Mouse (Mus musculus): ENCODE results near the gene Col23a1. TPM values are rescaled to one million over a fixed set of nuclear protein-coding genes. Genes with fewer than 3 reads are reported as not detected.

The Col23a1 gene
- polyA plus RNA-seq, 1 experiment = 10.3 TPM

DNA sequence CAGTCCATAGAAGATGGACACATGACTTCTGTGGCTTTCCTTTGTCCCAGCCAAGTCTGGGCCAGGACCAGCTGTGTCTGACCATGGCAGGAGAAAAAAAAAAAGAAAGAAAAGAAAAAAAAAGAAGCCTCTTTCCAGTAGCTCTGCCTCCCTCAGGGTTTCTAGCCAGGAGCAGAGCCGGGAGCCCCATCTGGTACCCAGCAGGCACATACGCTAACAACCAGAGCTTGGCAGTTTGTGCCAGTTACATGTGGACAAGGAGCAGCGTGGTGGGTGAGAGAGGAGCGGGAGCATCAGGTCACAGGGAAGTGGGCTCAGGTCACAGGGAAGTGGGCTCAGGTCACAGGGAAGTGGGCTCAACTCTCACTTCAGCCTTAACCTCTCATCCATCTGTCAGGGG, 286.7 kb downstream of the Col23a1 start:
- Histone ChIP-seq H3K27me3 (ENCODE audit: control insufficient read depth, insufficient read depth, insufficient read length) (peaks cover 7% of the 10 kb centered on the region), H3K79me2 (ENCODE audit: control insufficient read depth, insufficient read depth) (no peaks in the 10 kb centered on the region), H3K36me3 (ENCODE audit: control insufficient read depth, insufficient read depth) (no peaks in the 10 kb centered on the region), H3K4me3 (no peak overlapping the region), H3ac (ENCODE audit: control insufficient read depth, insufficient read length) (no peak overlapping the region), H3K4me2 (ENCODE audit: low read depth) (no peak overlapping the region)
- TF ChIP-seq E2F4 (IDR thresholded peaks at IDR 0.05; ENCODE audit: insufficient read depth) (no peak), SRF (IDR thresholded peaks at IDR 0.05; ENCODE audit: control insufficient read depth, insufficient read length, low read depth) (no peak), TCF3 (IDR thresholded peaks at IDR 0.05; ENCODE audit: insufficient read length, low read depth) (no peak), TCF12 (IDR thresholded peaks at IDR 0.05; ENCODE audit: insufficient read depth, poor library complexity, severe bottlenecking) (no peak), POLR2A (IDR thresholded peaks at IDR 0.05; ENCODE audit: insufficient read length, low read depth) (no peak), MYOG (IDR thresholded peaks at IDR 0.05; ENCODE audit: control insufficient read depth in 1 of 3, insufficient read depth in 1 of 3, insufficient read length in 2 of 3, low read depth in 2 of 3) (no peak), MYOD1 (IDR thresholded peaks at IDR 0.05; ENCODE audit: control insufficient read depth in 1 of 3, insufficient read length in 2 of 3, low read depth in 2 of 3) (no peak), POLR2AphosphoS2 (IDR thresholded peaks at IDR 0.05; ENCODE audit: insufficient read length, low read depth) (no peak), USF1 (IDR thresholded peaks at IDR 0.05; ENCODE audit: low read depth) (no peak), MAX (IDR thresholded peaks at IDR 0.05; ENCODE audit: low read depth) (no peak), CEBPB (IDR thresholded peaks at IDR 0.05; ENCODE audit: insufficient read depth, poor library complexity, severe bottlenecking) (no peak), REST (IDR thresholded peaks at IDR 0.05; ENCODE audit: insufficient read depth, insufficient read length) (no peak)

DNA sequence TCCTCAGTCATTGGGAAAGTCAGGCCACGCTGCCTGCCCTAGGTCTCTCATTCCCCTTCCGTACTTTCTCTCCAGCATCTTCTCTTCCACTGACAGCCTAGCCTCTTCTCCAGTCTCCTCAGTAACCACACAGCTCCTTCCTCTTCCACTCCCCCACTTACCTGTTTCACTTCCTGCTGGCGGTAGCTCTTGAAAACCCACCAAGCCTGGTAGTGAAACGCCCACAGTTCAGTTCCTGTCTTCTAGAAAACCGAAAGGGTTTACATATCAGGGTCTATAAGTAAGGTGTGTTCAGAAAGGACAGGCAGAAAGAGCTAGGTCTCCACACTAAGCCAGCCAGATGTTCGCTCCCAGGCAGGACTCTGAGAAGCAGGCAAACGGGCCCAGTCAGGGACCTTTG, 287.9 kb downstream of the Col23a1 start:
- peaks cover 7% of the 10 kb centered on the region for H3K27me3 ChIP-seq (ENCODE audit: control insufficient read depth, insufficient read depth, insufficient read length)
- H3K79me2 ChIP-seq (ENCODE audit: control insufficient read depth, insufficient read depth) = no peaks in the 10 kb centered on the region
- no peaks in the 10 kb centered on the region for H3K36me3 ChIP-seq (ENCODE audit: control insufficient read depth, insufficient read depth)
- H3ac ChIP-seq (ENCODE audit: control insufficient read depth, insufficient read length) = no peak overlapping the region
- no peak overlapping the region for H3K4me2 ChIP-seq (ENCODE audit: low read depth)
- TF ChIP-seq REST (IDR thresholded peaks at IDR 0.05; ENCODE audit: insufficient read depth, insufficient read length) (no peak), MYOG (IDR thresholded peaks at IDR 0.05; ENCODE audit: control insufficient read depth in 1 of 3, insufficient read depth in 1 of 3, insufficient read length in 2 of 3, low read depth in 2 of 3) (no peak), SRF (IDR thresholded peaks at IDR 0.05; ENCODE audit: control insufficient read depth, insufficient read length, low read depth) (no peak), CEBPB (IDR thresholded peaks at IDR 0.05; ENCODE audit: insufficient read depth, poor library complexity, severe bottlenecking) (no peak), POLR2A (IDR thresholded peaks at IDR 0.05; ENCODE audit: insufficient read length, low read depth) (no peak), POLR2AphosphoS2 (IDR thresholded peaks at IDR 0.05; ENCODE audit: insufficient read length, low read depth) (no peak)
- no peak overlapping the region for H3K4me3 ChIP-seq

DNA sequence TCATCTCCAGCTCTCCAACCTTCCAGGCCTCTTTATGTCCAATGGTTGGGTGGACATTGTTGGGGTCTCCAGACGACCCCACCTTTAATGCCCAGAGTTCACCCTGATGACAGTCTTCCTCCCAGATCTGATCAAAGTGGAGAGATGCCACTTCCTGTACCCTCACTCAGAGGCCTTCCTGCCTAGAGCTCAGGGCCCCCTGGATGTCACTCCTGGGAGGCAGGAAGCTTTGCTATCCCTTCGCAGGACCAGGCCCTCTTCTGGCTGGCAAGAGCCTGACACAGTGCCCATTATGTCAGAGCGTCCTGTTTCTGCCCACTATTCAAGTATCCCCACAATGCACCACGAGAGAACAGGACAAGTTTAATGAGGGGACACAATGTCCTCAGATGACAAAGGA, 289.3 kb downstream of the Col23a1 start:
- Histone ChIP-seq H3K27me3 (ENCODE audit: control insufficient read depth, insufficient read depth, insufficient read length) (peaks cover 7% of the 10 kb centered on the region), H3K36me3 (ENCODE audit: control insufficient read depth, insufficient read depth) (no peaks in the 10 kb centered on the region), H3K4me2 (ENCODE audit: low read depth) (no peak overlapping the region), H3K79me2 (ENCODE audit: control insufficient read depth, insufficient read depth) (no peaks in the 10 kb centered on the region), H3ac (ENCODE audit: control insufficient read depth, insufficient read length) (no peak overlapping the region), H3K4me3 (no peak overlapping the region)
- no peak for TF ChIP-seq MYOD1 (IDR thresholded peaks at IDR 0.05; ENCODE audit: control insufficient read depth in 1 of 3, insufficient read length in 2 of 3, low read depth in 2 of 3)
- TF ChIP-seq MYOG (IDR thresholded peaks at IDR 0.05; ENCODE audit: control insufficient read depth in 1 of 3, insufficient read depth in 1 of 3, insufficient read length in 2 of 3, low read depth in 2 of 3) = no peak
- no peak for TF ChIP-seq E2F4 (IDR thresholded peaks at IDR 0.05; ENCODE audit: insufficient read depth)
- TF ChIP-seq POLR2A (IDR thresholded peaks at IDR 0.05; ENCODE audit: insufficient read length, low read depth) = no peak
- TF ChIP-seq SRF (IDR thresholded peaks at IDR 0.05; ENCODE audit: control insufficient read depth, insufficient read length, low read depth) = no peak
- no peak for TF ChIP-seq USF1 (IDR thresholded peaks at IDR 0.05; ENCODE audit: low read depth)
- TF ChIP-seq MAX (IDR thresholded peaks at IDR 0.05; ENCODE audit: low read depth) = no peak
- TF ChIP-seq TCF12 (IDR thresholded peaks at IDR 0.05; ENCODE audit: insufficient read depth, poor library complexity, severe bottlenecking) = no peak
- TF ChIP-seq TCF3 (IDR thresholded peaks at IDR 0.05; ENCODE audit: insufficient read length, low read depth) = no peak

DNA sequence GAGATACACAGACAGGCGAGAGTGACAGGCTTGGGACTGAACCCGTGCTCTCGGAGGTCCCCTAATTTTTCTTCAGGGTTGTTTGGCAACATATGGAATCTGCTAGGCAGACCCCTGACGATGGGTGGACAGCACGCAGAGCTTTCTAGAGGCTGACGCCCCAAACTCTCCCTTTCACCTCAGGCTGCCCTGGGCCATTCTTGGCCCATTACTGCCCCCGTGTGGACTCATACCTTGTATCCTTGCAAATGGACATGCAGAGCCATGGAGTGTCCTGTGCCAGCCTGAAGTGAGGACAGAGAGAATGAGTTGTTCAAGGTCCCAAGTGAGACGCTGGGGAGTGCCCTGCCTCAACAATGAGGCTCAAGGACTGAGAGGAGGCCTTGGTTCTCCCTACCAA, 293.0 kb downstream of the Col23a1 start:
- TF ChIP-seq MYOG (IDR thresholded peaks at IDR 0.05; ENCODE audit: control insufficient read depth in 1 of 3, insufficient read depth in 1 of 3, insufficient read length in 2 of 3, low read depth in 2 of 3) = no peak
- TF ChIP-seq USF1 (IDR thresholded peaks at IDR 0.05; ENCODE audit: low read depth) = no peak
- TF ChIP-seq TCF12 (IDR thresholded peaks at IDR 0.05; ENCODE audit: insufficient read depth, poor library complexity, severe bottlenecking) = no peak
- TF ChIP-seq POLR2A (IDR thresholded peaks at IDR 0.05; ENCODE audit: insufficient read length, low read depth) = no peak
- peak; percentile 21 for TF ChIP-seq POLR2AphosphoS2 (IDR thresholded peaks at IDR 0.05; ENCODE audit: insufficient read length, low read depth)
- TF ChIP-seq CEBPB (IDR thresholded peaks at IDR 0.05; ENCODE audit: insufficient read depth, poor library complexity, severe bottlenecking) = no peak
- H3K27me3 ChIP-seq (ENCODE audit: control insufficient read depth, insufficient read depth, insufficient read length) = no peaks in the 10 kb centered on the region
- peaks cover 8% of the 10 kb centered on the region for H3K79me2 ChIP-seq (ENCODE audit: control insufficient read depth, insufficient read depth)
- no peak overlapping the region for H3K4me2 ChIP-seq (ENCODE audit: low read depth)
- H3K4me3 ChIP-seq = no peak overlapping the region
- H3K36me3 ChIP-seq (ENCODE audit: control insufficient read depth, insufficient read depth) = peaks cover 6% of the 10 kb centered on the region
- H3ac ChIP-seq (ENCODE audit: control insufficient read depth, insufficient read length) = no peak overlapping the region

DNA sequence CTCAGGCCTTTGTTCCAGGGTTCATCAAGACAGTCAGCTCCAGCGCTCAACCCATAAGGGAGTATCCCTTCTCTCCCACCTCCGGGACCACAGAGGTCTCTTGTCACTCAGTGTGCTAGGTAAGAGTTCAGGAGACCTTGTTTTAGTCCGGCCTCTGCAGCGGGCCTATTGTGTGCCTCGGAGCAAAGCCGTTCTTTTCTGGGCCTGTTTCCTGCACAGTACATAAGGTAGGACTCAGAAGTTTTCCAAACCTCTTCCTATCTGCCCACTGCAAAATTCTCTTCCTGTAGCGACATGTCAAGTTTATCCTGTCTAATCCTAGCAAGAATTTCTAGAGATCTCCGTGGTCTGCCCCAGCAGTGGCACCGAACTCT, 294.3 kb downstream of the Col23a1 start:
- Histone ChIP-seq H3K4me3 (peak overlapping the region; percentile 76), H3ac (ENCODE audit: control insufficient read depth, insufficient read length) (peak overlapping the region; percentile 52), H3K79me2 (ENCODE audit: control insufficient read depth, insufficient read depth) (peaks cover 8% of the 10 kb centered on the region), H3K27me3 (ENCODE audit: control insufficient read depth, insufficient read depth, insufficient read length) (no peaks in the 10 kb centered on the region), H3K36me3 (ENCODE audit: control insufficient read depth, insufficient read depth) (peaks cover 14% of the 10 kb centered on the region), H3K4me2 (ENCODE audit: low read depth) (peak overlapping the region; percentile 79)
- no peak for TF ChIP-seq MYOD1 (IDR thresholded peaks at IDR 0.05; ENCODE audit: control insufficient read depth in 1 of 3, insufficient read length in 2 of 3, low read depth in 2 of 3)
- TF ChIP-seq USF1 (IDR thresholded peaks at IDR 0.05; ENCODE audit: low read depth) = no peak
- TF ChIP-seq TCF3 (IDR thresholded peaks at IDR 0.05; ENCODE audit: insufficient read length, low read depth) = no peak
- TF ChIP-seq REST (IDR thresholded peaks at IDR 0.05; ENCODE audit: insufficient read depth, insufficient read length) = no peak
- no peak for TF ChIP-seq TCF12 (IDR thresholded peaks at IDR 0.05; ENCODE audit: insufficient read depth, poor library complexity, severe bottlenecking)
- no peak for TF ChIP-seq E2F4 (IDR thresholded peaks at IDR 0.05; ENCODE audit: insufficient read depth)
- TF ChIP-seq CEBPB (IDR thresholded peaks at IDR 0.05; ENCODE audit: insufficient read depth, poor library complexity, severe bottlenecking) = no peak
- no peak for TF ChIP-seq MYOG (IDR thresholded peaks at IDR 0.05; ENCODE audit: control insufficient read depth in 1 of 3, insufficient read depth in 1 of 3, insufficient read length in 2 of 3, low read depth in 2 of 3)
- TF ChIP-seq SRF (IDR thresholded peaks at IDR 0.05; ENCODE audit: control insufficient read depth, insufficient read length, low read depth) = no peak
- no peak for TF ChIP-seq POLR2AphosphoS2 (IDR thresholded peaks at IDR 0.05; ENCODE audit: insufficient read length, low read depth)
- no peak for TF ChIP-seq MAX (IDR thresholded peaks at IDR 0.05; ENCODE audit: low read depth)

All from myocyte (in vitro differentiated cells).